Mouse (Mus musculus): Measurements from ENCODE around the gene Metrnl. TPM values are rescaled to one million over a fixed set of nuclear protein-coding genes. Genes with fewer than 3 reads are reported as not detected.

Metrnl gene
- polyA plus RNA-seq, 1 experiment: 3.0 TPM

GRCm38 (mm10) chr11:121702111-121702894, 959 bp downstream of the Metrnl start:
- peak; percentile 56; the same call in 1 of the 2 replicates for TF ChIP-seq POLR2A (IDR thresholded peaks at IDR 0.05; ENCODE audit: control insufficient read depth, low read depth, low read length)
- no peak for TF ChIP-seq CTCF (IDR thresholded peaks at IDR 0.05; ENCODE audit: control insufficient read depth, insufficient read depth, insufficient replicate concordance, low read depth, low read length)
- H3K27ac ChIP-seq (ENCODE audit: control insufficient read depth, insufficient read depth, low read depth, low read length): no peak overlapping the region
- no peaks in the 10 kb centered on the region for H3K27me3 ChIP-seq (ENCODE audit: control insufficient read depth, insufficient read depth, low read length)

GRCm38 (mm10) chr11:121702895-121703618, 1.7 kb downstream of the Metrnl start:
- H3K27ac ChIP-seq (ENCODE audit: control insufficient read depth, insufficient read depth, low read depth, low read length): peak overlapping the region; percentile 18; the same call in 1 of the 2 replicates
- H3K4me1 ChIP-seq (ENCODE audit: control insufficient read depth, insufficient read depth, low read length): peaks cover 13% of the 10 kb centered on the region
- H3K36me3 ChIP-seq (ENCODE audit: control insufficient read depth, insufficient read depth, low read length): no peaks in the 10 kb centered on the region
- peak overlapping the region; percentile 75 for H3K4me3 ChIP-seq (ENCODE audit: control insufficient read depth, low read depth, low read length)
- no peaks in the 10 kb centered on the region for H3K27me3 ChIP-seq (ENCODE audit: control insufficient read depth, insufficient read depth, low read length)
- no peak for TF ChIP-seq CTCF (IDR thresholded peaks at IDR 0.05; ENCODE audit: control insufficient read depth, insufficient read depth, insufficient replicate concordance, low read depth, low read length)
- no peak for TF ChIP-seq POLR2A (IDR thresholded peaks at IDR 0.05; ENCODE audit: control insufficient read depth, low read depth, low read length)

More at GRCm38 (mm10) chr11:121702111-121702894, 959 bp downstream of the Metrnl start:
- H3K4me3 ChIP-seq (ENCODE audit: control insufficient read depth, low read depth, low read length): peak overlapping the region; percentile 75
- H3K4me1 ChIP-seq (ENCODE audit: control insufficient read depth, insufficient read depth, low read length): peaks cover 13% of the 10 kb centered on the region
- no peaks in the 10 kb centered on the region for H3K36me3 ChIP-seq (ENCODE audit: control insufficient read depth, insufficient read depth, low read length)

- Histone ChIP-seq H3K4me3 (ENCODE audit: control insufficient read depth, low read depth, low read length) (peak overlapping the region; percentile 75), H3K36me3 (ENCODE audit: control insufficient read depth, insufficient read depth, low read length) (no peaks in the 10 kb centered on the region), H3K4me1 (ENCODE audit: control insufficient read depth, insufficient read depth, low read length) (peaks cover 13% of the 10 kb centered on the region), H3K27me3 (ENCODE audit: control insufficient read depth, insufficient read depth, low read length) (no peaks in the 10 kb centered on the region), H3K27ac (ENCODE audit: control insufficient read depth, insufficient read depth, low read depth, low read length) (no peak overlapping the region)
- TF ChIP-seq POLR2A (IDR thresholded peaks at IDR 0.05; ENCODE audit: control insufficient read depth, low read depth, low read length) (no peak), CTCF (IDR thresholded peaks at IDR 0.05; ENCODE audit: control insufficient read depth, insufficient read depth, insufficient replicate concordance, low read depth, low read length) (no peak)
Observed at GRCm38 (mm10) chr11:121703619-121704215, 2.4 kb downstream of the Metrnl start.

GRCm38 (mm10) chr11:121706521-121707005, 5.2 kb downstream of the Metrnl start:
- peaks cover 13% of the 10 kb centered on the region for H3K4me1 ChIP-seq (ENCODE audit: control insufficient read depth, insufficient read depth, low read length)
- no peaks in the 10 kb centered on the region for H3K27me3 ChIP-seq (ENCODE audit: control insufficient read depth, insufficient read depth, low read length)
- H3K36me3 ChIP-seq (ENCODE audit: control insufficient read depth, insufficient read depth, low read length): no peaks in the 10 kb centered on the region
- TF ChIP-seq CTCF (IDR thresholded peaks at IDR 0.05; ENCODE audit: control insufficient read depth, insufficient read depth, insufficient replicate concordance, low read depth, low read length) (no peak), POLR2A (IDR thresholded peaks at IDR 0.05; ENCODE audit: control insufficient read depth, low read depth, low read length) (no peak)
- no peak overlapping the region for H3K4me3 ChIP-seq (ENCODE audit: control insufficient read depth, low read depth, low read length)
- H3K27ac ChIP-seq (ENCODE audit: control insufficient read depth, insufficient read depth, low read depth, low read length): no peak overlapping the region

- Histone ChIP-seq H3K4me3 (ENCODE audit: control insufficient read depth, low read depth, low read length) (no peak overlapping the region), H3K4me1 (ENCODE audit: control insufficient read depth, insufficient read depth, low read length) (no peaks in the 10 kb centered on the region), H3K27ac (ENCODE audit: control insufficient read depth, insufficient read depth, low read depth, low read length) (no peak overlapping the region), H3K36me3 (ENCODE audit: control insufficient read depth, insufficient read depth, low read length) (no peaks in the 10 kb centered on the region), H3K27me3 (ENCODE audit: control insufficient read depth, insufficient read depth, low read length) (no peaks in the 10 kb centered on the region)
- TF ChIP-seq POLR2A (IDR thresholded peaks at IDR 0.05; ENCODE audit: control insufficient read depth, low read depth, low read length) (no peak), CTCF (IDR thresholded peaks at IDR 0.05; ENCODE audit: control insufficient read depth, insufficient read depth, insufficient replicate concordance, low read depth, low read length) (no peak)
Observed at GRCm38 (mm10) chr11:121709278-121709677, 7.9 kb downstream of the Metrnl start.

- Histone ChIP-seq H3K4me1 (ENCODE audit: control insufficient read depth, insufficient read depth, low read length) (no peaks in the 10 kb centered on the region), H3K27ac (ENCODE audit: control insufficient read depth, insufficient read depth, low read depth, low read length) (no peak overlapping the region), H3K4me3 (ENCODE audit: control insufficient read depth, low read depth, low read length) (no peak overlapping the region), H3K36me3 (ENCODE audit: control insufficient read depth, insufficient read depth, low read length) (no peaks in the 10 kb centered on the region), H3K27me3 (ENCODE audit: control insufficient read depth, insufficient read depth, low read length) (no peaks in the 10 kb centered on the region)
- TF ChIP-seq CTCF (IDR thresholded peaks at IDR 0.05; ENCODE audit: control insufficient read depth, insufficient read depth, insufficient replicate concordance, low read depth, low read length): no peak
- TF ChIP-seq POLR2A (IDR thresholded peaks at IDR 0.05; ENCODE audit: control insufficient read depth, low read depth, low read length): no peak
Observed at GRCm38 (mm10) chr11:121710245-121710644, 8.9 kb downstream of the Metrnl start.

GRCm38 (mm10) chr11:121712987-121713386, 11.6 kb downstream of the Metrnl start:
- TF ChIP-seq POLR2A (IDR thresholded peaks at IDR 0.05; ENCODE audit: control insufficient read depth, low read depth, low read length): no peak
- no peak for TF ChIP-seq CTCF (IDR thresholded peaks at IDR 0.05; ENCODE audit: control insufficient read depth, insufficient read depth, insufficient replicate concordance, low read depth, low read length)
- H3K36me3 ChIP-seq (ENCODE audit: control insufficient read depth, insufficient read depth, low read length): no peaks in the 10 kb centered on the region
- no peaks in the 10 kb centered on the region for H3K4me1 ChIP-seq (ENCODE audit: control insufficient read depth, insufficient read depth, low read length)
- H3K27ac ChIP-seq (ENCODE audit: control insufficient read depth, insufficient read depth, low read depth, low read length): no peak overlapping the region
- no peaks in the 10 kb centered on the region for H3K27me3 ChIP-seq (ENCODE audit: control insufficient read depth, insufficient read depth, low read length)
- H3K4me3 ChIP-seq (ENCODE audit: control insufficient read depth, low read depth, low read length): no peak overlapping the region
